Mouse (Mus musculus): ENCODE data around the gene Oprd1. TPM values are rescaled to one million over a fixed set of nuclear protein-coding genes. Genes with fewer than 3 reads are reported as not detected.
A peak's percentile ranks its signal among the peaks of the same experiment; 100 is the strongest.

Oprd1 gene
- 0.01 and 0.19 TPM in 2 replicates for polyA plus RNA-seq (2012; rRNA removed)

- WGBS: 2% methylated on average over 89 of the region's 89 CpGs
- H3K4me1 ChIP-seq (ENCODE audit: control insufficient read depth, insufficient read depth, low read length): no peaks in the 10 kb centered on the region
- no peak for TF ChIP-seq POLR2A (IDR thresholded peaks at IDR 0.05; ENCODE audit: low read depth, low read length)
- no peaks in the 10 kb centered on the region for H3K27me3 ChIP-seq (replicated peaks; ENCODE audit: control insufficient read depth, insufficient read depth, low read length)
- H3K4me3 ChIP-seq (ENCODE audit: insufficient read depth, low read depth, low read length): no peak within 1 kb of the TSS
- H3K36me3 ChIP-seq (ENCODE audit: control insufficient read depth, insufficient read depth, low read length): no peaks in the 10 kb centered on the region
- no peak for DNase-seq
- H3K27ac ChIP-seq (ENCODE audit: insufficient read depth, low read depth, low read length): no peak within 1 kb of the TSS
Observed at GRCm38 (mm10) chr4:132144080-132144841, at the start of gene Oprd1. Gene Oprd1, minus strand, starts transcription at chr4:132144486.

- no peak overlapping the region for H3K4me3 ChIP-seq (ENCODE audit: insufficient read depth, low read depth, low read length)
- H3K27ac ChIP-seq (ENCODE audit: insufficient read depth, low read depth, low read length): no peak overlapping the region
- no peaks in the 10 kb centered on the region for H3K27me3 ChIP-seq (replicated peaks; ENCODE audit: control insufficient read depth, insufficient read depth, low read length)
- WGBS: 80% methylated on average over 2 of the region's 2 CpGs
- DNase-seq: no peak
- peaks cover 1% of the 10 kb centered on the region for H3K36me3 ChIP-seq (ENCODE audit: control insufficient read depth, insufficient read depth, low read length)
- no peak for TF ChIP-seq POLR2A (IDR thresholded peaks at IDR 0.05; ENCODE audit: low read depth, low read length)
- TF ChIP-seq CTCF (conservative IDR thresholded peaks at IDR 0.05; ENCODE audit: insufficient read depth, insufficient read length, low read depth, low read length): no peak
- H3K4me1 ChIP-seq (ENCODE audit: control insufficient read depth, insufficient read depth, low read length): no peaks in the 10 kb centered on the region
Observed at GRCm38 (mm10) chr4:132187826-132188401, 43.6 kb upstream of the Oprd1 start.

GRCm38 (mm10) chr4:132183162-132183561, 38.9 kb upstream of the Oprd1 start:
- no peak overlapping the region for H3K4me3 ChIP-seq (ENCODE audit: insufficient read depth, low read depth, low read length)
- no peak for DNase-seq
- peaks cover 8% of the 10 kb centered on the region; the same call in 1 of the 2 replicates for H3K4me1 ChIP-seq (ENCODE audit: control insufficient read depth, insufficient read depth, low read length)
- peaks cover 1% of the 10 kb centered on the region for H3K36me3 ChIP-seq (ENCODE audit: control insufficient read depth, insufficient read depth, low read length)
- no peak overlapping the region for H3K27ac ChIP-seq (ENCODE audit: insufficient read depth, low read depth, low read length)
- no peaks in the 10 kb centered on the region for H3K27me3 ChIP-seq (replicated peaks; ENCODE audit: control insufficient read depth, insufficient read depth, low read length)
- WGBS: 82% methylated on average over 3 of the region's 3 CpGs
- TF ChIP-seq POLR2A (IDR thresholded peaks at IDR 0.05; ENCODE audit: low read depth, low read length): no peak
- TF ChIP-seq CTCF (conservative IDR thresholded peaks at IDR 0.05; ENCODE audit: insufficient read depth, insufficient read length, low read depth, low read length): no peak

GRCm38 (mm10) chr4:132181721-132182658, 37.7 kb upstream of the Oprd1 start:
- TF ChIP-seq CTCF (conservative IDR thresholded peaks at IDR 0.05; ENCODE audit: insufficient read depth, insufficient read length, low read depth, low read length) (peak; percentile 41), POLR2A (IDR thresholded peaks at IDR 0.05; ENCODE audit: low read depth, low read length) (no peak)

GRCm38 (mm10) chr4:132180710-132181109, 36.4 kb upstream of the Oprd1 start:
- peak; percentile 35 for DNase-seq
- Histone ChIP-seq H3K27ac (ENCODE audit: insufficient read depth, low read depth, low read length) (no peak overlapping the region), H3K27me3 (replicated peaks; ENCODE audit: control insufficient read depth, insufficient read depth, low read length) (no peaks in the 10 kb centered on the region), H3K36me3 (ENCODE audit: control insufficient read depth, insufficient read depth, low read length) (peaks cover 1% of the 10 kb centered on the region), H3K4me1 (ENCODE audit: control insufficient read depth, insufficient read depth, low read length) (peaks cover 8% of the 10 kb centered on the region; the same call in 1 of the 2 replicates), H3K4me3 (ENCODE audit: insufficient read depth, low read depth, low read length) (no peak overlapping the region)
- WGBS: 82% methylated on average over 9 of the region's 9 CpGs
- TF ChIP-seq POLR2A (IDR thresholded peaks at IDR 0.05; ENCODE audit: low read depth, low read length) (no peak), CTCF (conservative IDR thresholded peaks at IDR 0.05; ENCODE audit: insufficient read depth, insufficient read length, low read depth, low read length) (peak; percentile 39)

More at GRCm38 (mm10) chr4:132181721-132182658, 37.7 kb upstream of the Oprd1 start:
- Histone ChIP-seq H3K4me1 (ENCODE audit: control insufficient read depth, insufficient read depth, low read length) (peaks cover 8% of the 10 kb centered on the region; the same call in 1 of the 2 replicates), H3K27me3 (replicated peaks; ENCODE audit: control insufficient read depth, insufficient read depth, low read length) (no peaks in the 10 kb centered on the region), H3K27ac (ENCODE audit: insufficient read depth, low read depth, low read length) (no peak overlapping the region), H3K36me3 (ENCODE audit: control insufficient read depth, insufficient read depth, low read length) (peaks cover 1% of the 10 kb centered on the region), H3K4me3 (ENCODE audit: insufficient read depth, low read depth, low read length) (no peak overlapping the region)
- peak; percentile 60 for DNase-seq
- WGBS: 26% methylated on average over 22 of the region's 22 CpGs

GRCm38 (mm10) chr4:132178630-132179059, 34.4 kb upstream of the Oprd1 start:
- 5% methylated on average over 10 of the region's 10 CpGs for WGBS
- H3K27me3 ChIP-seq (replicated peaks; ENCODE audit: control insufficient read depth, insufficient read depth, low read length): no peaks in the 10 kb centered on the region

More at GRCm38 (mm10) chr4:132178630-132179059, 34.4 kb upstream of the Oprd1 start:
- Histone ChIP-seq H3K4me3 (ENCODE audit: insufficient read depth, low read depth, low read length) (no peak overlapping the region), H3K27ac (ENCODE audit: insufficient read depth, low read depth, low read length) (no peak overlapping the region), H3K36me3 (ENCODE audit: control insufficient read depth, insufficient read depth, low read length) (no peaks in the 10 kb centered on the region; the same call in 1 of the 2 replicates), H3K4me1 (ENCODE audit: control insufficient read depth, insufficient read depth, low read length) (peaks cover 8% of the 10 kb centered on the region; the same call in 1 of the 2 replicates)
- DNase-seq: peak; percentile 66
- TF ChIP-seq CTCF (conservative IDR thresholded peaks at IDR 0.05; ENCODE audit: insufficient read depth, insufficient read length, low read depth, low read length): peak; percentile 76
- no peak for TF ChIP-seq POLR2A (IDR thresholded peaks at IDR 0.05; ENCODE audit: low read depth, low read length)

All from kidney, adult 2 months (tissue).